Mouse (Mus musculus): ENCODE results near the gene Emc4. TPM values are rescaled to one million over a fixed set of nuclear protein-coding genes. Genes with fewer than 3 reads are reported as not detected.

Emc4 gene
- polyA plus RNA-seq, 1 experiment from 2014 or later: 165 TPM

DNA sequence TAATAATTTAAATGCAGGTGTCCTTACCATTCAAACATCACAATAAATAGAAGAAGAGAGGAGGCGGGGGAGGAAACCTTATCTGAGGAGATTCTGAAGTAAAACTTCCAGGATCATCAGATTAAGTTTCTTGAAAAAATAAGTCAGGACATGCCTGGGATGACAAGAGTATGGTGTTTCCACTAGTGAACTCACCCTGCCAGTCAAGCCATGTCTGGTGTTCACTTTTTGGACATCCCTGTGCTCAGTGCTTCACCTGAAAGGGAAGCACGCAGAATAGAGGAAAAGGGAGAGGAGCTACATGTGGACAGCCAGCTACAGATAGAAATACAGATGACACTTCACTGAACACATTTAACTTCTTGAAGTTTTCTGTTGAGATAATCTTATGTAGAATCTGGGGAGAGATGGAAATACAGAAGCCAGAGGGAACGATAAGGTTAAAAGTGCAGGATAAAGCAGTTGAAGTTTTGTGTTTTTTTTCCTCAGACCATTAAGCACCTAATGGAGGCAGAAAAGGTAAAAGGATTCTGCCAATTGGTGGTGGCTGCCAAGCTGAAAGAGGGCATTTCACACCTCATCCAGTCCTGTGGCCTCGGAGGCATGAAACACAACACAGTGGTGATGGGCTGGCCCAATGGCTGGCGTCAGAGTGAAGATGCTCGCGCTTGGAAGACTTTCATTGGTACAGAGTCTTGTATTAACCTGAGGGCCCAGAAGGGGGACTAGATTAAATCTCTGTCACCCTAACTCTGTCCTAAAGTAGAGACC lies 14.0 kb downstream of the Emc4 start:
- H3K27ac ChIP-seq (ENCODE audit: low read depth, low read length): no peak overlapping the region
- 90% methylated on average over 7 of the region's 7 CpGs for WGBS
- H3K36me3 ChIP-seq (ENCODE audit: control insufficient read depth, insufficient read depth, low read length): peaks cover 78% of the 10 kb centered on the region
- no peak overlapping the region for H3K4me3 ChIP-seq (ENCODE audit: low read depth, low read length)
- no peaks in the 10 kb centered on the region for H3K4me1 ChIP-seq (ENCODE audit: control insufficient read depth, insufficient read depth, low read length)
- DNase-seq (ENCODE audit: low spot score) (no peak), ATAC-seq (no peak)
- H3K9ac ChIP-seq (ENCODE audit: low read length): no peak overlapping the region
- H3K4me2 ChIP-seq (ENCODE audit: low read length): no peak overlapping the region
- H3K9me3 ChIP-seq (replicated peaks; ENCODE audit: control insufficient read depth, low read length): no peaks in the 10 kb centered on the region
- no peaks in the 10 kb centered on the region for H3K27me3 ChIP-seq (replicated peaks; ENCODE audit: control insufficient read depth, insufficient read depth, low read length)

DNA sequence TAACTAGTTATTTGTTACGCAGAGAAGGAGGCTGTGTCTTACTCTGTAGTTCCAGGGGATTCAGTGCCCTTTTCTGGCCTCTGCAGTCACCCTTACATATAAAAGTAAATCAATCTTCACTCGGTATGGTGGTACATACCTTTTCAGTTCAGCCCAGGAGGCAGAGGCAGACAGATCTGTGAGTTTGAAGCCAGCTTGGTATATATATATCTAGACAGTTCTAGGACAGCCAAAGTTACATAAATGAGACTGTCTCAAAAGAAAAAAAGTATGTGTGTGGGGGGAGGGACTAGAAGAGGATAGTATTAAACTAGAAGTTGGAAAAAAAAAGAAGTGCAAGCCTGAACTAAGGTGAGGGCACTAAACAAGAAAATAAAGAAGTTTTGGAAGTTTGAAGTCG lies 19.6 kb downstream of the Emc4 start:
- Histone ChIP-seq H3K4me1 (ENCODE audit: control insufficient read depth, insufficient read depth, low read length) (no peaks in the 10 kb centered on the region), H3K4me3 (ENCODE audit: low read depth, low read length) (no peak overlapping the region), H3K9me3 (replicated peaks; ENCODE audit: control insufficient read depth, low read length) (no peaks in the 10 kb centered on the region), H3K4me2 (ENCODE audit: low read length) (no peak overlapping the region), H3K27me3 (replicated peaks; ENCODE audit: control insufficient read depth, insufficient read depth, low read length) (no peaks in the 10 kb centered on the region), H3K9ac (ENCODE audit: low read length) (no peak overlapping the region), H3K27ac (ENCODE audit: low read depth, low read length) (no peak overlapping the region), H3K36me3 (ENCODE audit: control insufficient read depth, insufficient read depth, low read length) (peaks cover 52% of the 10 kb centered on the region)
- ATAC-seq (no peak), DNase-seq (ENCODE audit: low spot score) (no peak)
- WGBS: 90% methylated on average over 3 of the region's 3 CpGs

GRCm38 (mm10) chr2:112341117-112341516 lies 26.7 kb downstream of the Emc4 start:
- WGBS: 67% methylated on average over 3 of the region's 3 CpGs
- ATAC-seq (no peak), DNase-seq (ENCODE audit: low spot score) (no peak)
- H3K4me3 ChIP-seq (ENCODE audit: low read depth, low read length): no peak overlapping the region
- peaks cover 24% of the 10 kb centered on the region for H3K36me3 ChIP-seq (ENCODE audit: control insufficient read depth, insufficient read depth, low read length)
- no peak overlapping the region for H3K4me2 ChIP-seq (ENCODE audit: low read length)
- H3K27me3 ChIP-seq (replicated peaks; ENCODE audit: control insufficient read depth, insufficient read depth, low read length): no peaks in the 10 kb centered on the region
- no peaks in the 10 kb centered on the region for H3K4me1 ChIP-seq (ENCODE audit: control insufficient read depth, insufficient read depth, low read length)
- no peak overlapping the region for H3K9ac ChIP-seq (ENCODE audit: low read length)
- no peak overlapping the region for H3K27ac ChIP-seq (ENCODE audit: low read depth, low read length)
- no peaks in the 10 kb centered on the region for H3K9me3 ChIP-seq (replicated peaks; ENCODE audit: control insufficient read depth, low read length)

DNA sequence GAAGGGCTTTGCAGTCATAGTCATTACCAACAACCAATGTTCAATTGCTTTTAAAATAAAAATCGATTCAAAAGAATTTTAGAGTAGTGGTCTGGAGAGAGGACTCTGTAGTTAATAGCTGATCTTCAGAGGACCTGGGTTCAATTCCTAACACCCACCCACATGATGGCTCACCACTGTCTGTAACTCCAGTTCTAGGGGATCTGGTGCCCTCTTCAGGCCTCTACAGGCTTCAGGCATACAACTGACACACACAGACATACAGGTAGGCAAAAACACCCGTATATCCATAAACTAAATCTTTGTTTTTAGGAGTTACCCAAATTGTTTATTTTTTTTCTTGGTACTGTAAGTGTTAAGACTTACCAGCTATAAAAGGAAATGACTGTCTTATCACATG lies 28.1 kb downstream of the Emc4 start:
- Histone ChIP-seq H3K4me3 (ENCODE audit: low read depth, low read length) (no peak overlapping the region), H3K36me3 (ENCODE audit: control insufficient read depth, insufficient read depth, low read length) (peaks cover 30% of the 10 kb centered on the region), H3K9ac (ENCODE audit: low read length) (no peak overlapping the region), H3K27me3 (replicated peaks; ENCODE audit: control insufficient read depth, insufficient read depth, low read length) (no peaks in the 10 kb centered on the region), H3K4me2 (ENCODE audit: low read length) (no peak overlapping the region), H3K4me1 (ENCODE audit: control insufficient read depth, insufficient read depth, low read length) (no peaks in the 10 kb centered on the region), H3K9me3 (replicated peaks; ENCODE audit: control insufficient read depth, low read length) (no peaks in the 10 kb centered on the region), H3K27ac (ENCODE audit: low read depth, low read length) (no peak overlapping the region)
- ATAC-seq (no peak), DNase-seq (ENCODE audit: low spot score) (no peak)
- 89% methylated on average over 2 of the region's 2 CpGs for WGBS

DNA sequence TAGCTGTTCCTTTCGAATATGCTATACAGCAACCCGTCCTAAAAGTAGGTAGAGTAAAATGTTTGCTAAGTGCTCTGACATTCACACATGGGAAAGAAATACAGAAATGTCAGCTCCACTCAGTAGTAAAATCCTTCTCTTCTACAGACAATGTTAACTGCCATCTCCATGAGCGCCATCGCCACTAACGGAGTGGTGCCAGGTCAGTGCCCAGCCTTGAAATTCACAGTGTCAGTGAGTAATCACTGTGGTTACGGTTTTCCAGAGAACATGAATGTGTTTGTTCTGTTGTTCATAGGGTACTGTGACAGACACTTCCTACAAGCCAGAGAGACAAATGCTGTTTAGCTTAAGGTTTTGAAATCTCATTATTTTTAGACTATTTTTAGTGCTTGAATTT lies 30.6 kb downstream of the Emc4 start:
- Histone ChIP-seq H3K9ac (ENCODE audit: low read length) (no peak overlapping the region), H3K4me3 (ENCODE audit: low read depth, low read length) (no peak overlapping the region), H3K27ac (ENCODE audit: low read depth, low read length) (no peak overlapping the region), H3K36me3 (ENCODE audit: control insufficient read depth, insufficient read depth, low read length) (peaks cover 30% of the 10 kb centered on the region), H3K9me3 (replicated peaks; ENCODE audit: control insufficient read depth, low read length) (no peaks in the 10 kb centered on the region), H3K27me3 (replicated peaks; ENCODE audit: control insufficient read depth, insufficient read depth, low read length) (no peaks in the 10 kb centered on the region), H3K4me1 (ENCODE audit: control insufficient read depth, insufficient read depth, low read length) (no peaks in the 10 kb centered on the region), H3K4me2 (ENCODE audit: low read length) (no peak overlapping the region)
- ATAC-seq (no peak), DNase-seq (ENCODE audit: low spot score) (no peak)
- 96% methylated on average over 6 of the region's 6 CpGs for WGBS

DNA sequence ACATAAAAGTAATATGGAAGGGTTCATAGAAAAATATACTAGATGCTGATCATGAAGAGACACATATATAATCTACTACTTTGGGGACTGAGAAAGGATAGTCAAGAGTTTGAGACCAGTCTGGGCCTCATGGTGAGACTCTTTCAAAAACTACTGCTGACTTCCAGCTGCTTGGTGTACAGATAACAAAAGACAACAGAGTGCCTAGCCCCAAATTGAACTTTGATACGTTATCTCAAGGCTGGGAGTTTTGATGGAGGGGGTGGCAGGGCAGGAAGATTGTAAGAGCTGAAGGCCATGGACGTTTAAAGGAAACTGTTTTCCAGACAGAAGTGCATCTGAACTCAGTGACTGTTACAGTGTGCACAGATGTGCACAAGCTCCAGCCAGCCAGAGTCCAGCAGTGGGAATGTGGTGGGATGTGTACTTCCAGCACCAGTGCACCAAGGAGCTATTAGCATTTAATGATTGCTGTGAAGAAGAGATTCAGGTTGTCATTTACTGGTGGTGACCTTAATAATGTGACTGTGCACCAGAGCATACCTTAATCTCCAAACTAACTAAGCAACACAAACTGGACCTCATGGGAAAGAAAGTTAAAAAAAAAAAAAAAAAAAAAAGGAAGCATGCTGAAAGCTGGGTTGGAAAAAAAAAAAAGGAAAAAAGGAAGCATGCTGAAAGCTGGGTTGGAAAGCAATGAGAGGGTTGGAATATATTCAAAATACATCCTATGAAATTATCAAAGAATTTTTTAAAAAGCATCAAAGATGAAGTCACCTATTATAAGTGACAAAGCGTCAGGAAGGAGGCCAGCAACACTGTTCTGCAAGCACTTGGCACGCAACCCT lies 35.6 kb downstream of the Emc4 start:
- no peaks in the 10 kb centered on the region for H3K27me3 ChIP-seq (replicated peaks; ENCODE audit: control insufficient read depth, insufficient read depth, low read length)
- DNase-seq (ENCODE audit: low spot score) (no peak), ATAC-seq (no peak)
- H3K27ac ChIP-seq (ENCODE audit: low read depth, low read length): no peak overlapping the region
- H3K9me3 ChIP-seq (replicated peaks; ENCODE audit: control insufficient read depth, low read length): no peaks in the 10 kb centered on the region
- H3K4me2 ChIP-seq (ENCODE audit: low read length): no peak overlapping the region
- H3K4me1 ChIP-seq (ENCODE audit: control insufficient read depth, insufficient read depth, low read length): no peaks in the 10 kb centered on the region
- 75% methylated on average over 4 of the region's 4 CpGs for WGBS
- no peak overlapping the region for H3K4me3 ChIP-seq (ENCODE audit: low read depth, low read length)
- H3K9ac ChIP-seq (ENCODE audit: low read length): no peak overlapping the region
- peaks cover 15% of the 10 kb centered on the region for H3K36me3 ChIP-seq (ENCODE audit: control insufficient read depth, insufficient read depth, low read length)

DNA sequence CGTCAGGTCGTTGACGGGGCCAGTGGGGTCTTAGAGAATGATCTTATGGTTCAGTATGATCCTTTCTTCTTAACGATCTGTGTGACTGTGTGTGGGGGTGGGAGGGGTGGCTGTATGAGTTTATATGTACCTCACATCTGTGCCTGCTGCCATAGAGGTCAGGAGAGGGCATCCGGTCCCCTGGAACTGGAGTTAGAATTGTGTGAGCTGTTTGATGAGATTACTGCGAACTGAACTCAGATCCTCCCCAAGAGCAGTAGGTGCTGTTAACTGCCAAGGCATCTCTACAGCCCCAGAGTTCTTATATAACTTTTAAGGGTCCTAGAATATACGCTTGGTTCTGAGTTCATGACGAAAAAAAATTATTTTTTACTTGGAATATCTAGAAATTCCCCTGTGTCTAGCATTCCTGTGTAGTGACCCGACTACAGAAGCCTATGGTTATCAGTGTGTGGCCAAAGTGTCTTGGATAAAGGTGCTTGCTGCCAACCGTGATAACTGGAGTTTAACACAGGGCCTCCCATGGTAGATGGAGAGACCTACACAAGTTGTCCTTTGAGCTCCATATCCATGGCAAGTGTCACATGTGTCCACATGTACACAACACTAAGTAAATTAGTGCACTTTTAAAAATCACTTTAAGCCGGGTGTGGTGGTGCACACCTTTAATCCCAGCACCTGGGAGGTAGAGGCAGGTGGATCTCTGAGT lies 39.6 kb downstream of the Emc4 start:
- DNase-seq (ENCODE audit: low spot score) (no peak), ATAC-seq (no peak)
- Histone ChIP-seq H3K27me3 (replicated peaks; ENCODE audit: control insufficient read depth, insufficient read depth, low read length) (no peaks in the 10 kb centered on the region), H3K27ac (ENCODE audit: low read depth, low read length) (no peak overlapping the region), H3K4me2 (ENCODE audit: low read length) (no peak overlapping the region), H3K9me3 (replicated peaks; ENCODE audit: control insufficient read depth, low read length) (no peaks in the 10 kb centered on the region), H3K36me3 (ENCODE audit: control insufficient read depth, insufficient read depth, low read length) (no peaks in the 10 kb centered on the region), H3K9ac (ENCODE audit: low read length) (no peak overlapping the region), H3K4me1 (ENCODE audit: control insufficient read depth, insufficient read depth, low read length) (no peaks in the 10 kb centered on the region), H3K4me3 (ENCODE audit: low read depth, low read length) (no peak overlapping the region)
- WGBS: 82% methylated on average over 11 of the region's 11 CpGs

DNA sequence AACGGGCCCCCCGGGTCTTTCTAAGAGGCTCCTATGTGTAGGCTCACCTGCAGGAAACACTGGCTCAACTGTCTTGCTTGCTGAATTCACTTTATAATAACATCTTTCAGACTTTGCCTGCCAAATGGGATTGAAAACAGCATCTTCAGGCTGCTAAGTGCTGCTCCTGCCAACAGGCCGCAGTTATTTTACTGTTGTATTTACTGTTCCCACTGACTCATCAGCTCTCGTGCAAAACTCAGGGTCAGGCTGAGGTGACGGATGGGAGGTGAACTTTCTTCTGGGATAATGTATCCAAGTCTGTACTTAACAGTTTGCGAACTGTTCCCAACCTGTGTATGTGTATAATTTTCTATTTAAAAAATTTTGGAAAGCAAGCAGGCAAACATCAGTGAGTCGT lies 48.9 kb downstream of the Emc4 start:
- H3K27me3 ChIP-seq (replicated peaks; ENCODE audit: control insufficient read depth, insufficient read depth, low read length): no peaks in the 10 kb centered on the region
- no peak overlapping the region for H3K9ac ChIP-seq (ENCODE audit: low read length)
- ATAC-seq (no peak), DNase-seq (ENCODE audit: low spot score) (no peak)
- no peak overlapping the region for H3K27ac ChIP-seq (ENCODE audit: low read depth, low read length)
- H3K36me3 ChIP-seq (ENCODE audit: control insufficient read depth, insufficient read depth, low read length): no peaks in the 10 kb centered on the region
- no peaks in the 10 kb centered on the region for H3K4me1 ChIP-seq (ENCODE audit: control insufficient read depth, insufficient read depth, low read length)
- no peaks in the 10 kb centered on the region for H3K9me3 ChIP-seq (replicated peaks; ENCODE audit: control insufficient read depth, low read length)
- no peak overlapping the region for H3K4me3 ChIP-seq (ENCODE audit: low read depth, low read length)
- 83% methylated on average over 7 of the region's 7 CpGs for WGBS
- H3K4me2 ChIP-seq (ENCODE audit: low read length): no peak overlapping the region

All from forebrain, embryonic 14.5 days (tissue).